Mouse (Mus musculus): ENCODE results near the gene Sft2d1. TPM values are rescaled to one million over a fixed set of nuclear protein-coding genes. Genes with fewer than 3 reads are reported as not detected.
A peak's percentile ranks its signal among the peaks of the same experiment; 100 is the strongest.
"Not testable (repeated sequence)": the region's sequence is repeated elsewhere in the genome, so short reads cannot be mapped to it uniquely, and the experiment has no call there.

Sft2d1 gene
- polyA plus RNA-seq, 1 experiment, result 90.1 TPM

GRCm38 (mm10) chr17:8301515-8301914, 9.4 kb upstream of the Sft2d1 start:
- peaks cover 7% of the 10 kb centered on the region for H3K36me3 ChIP-seq (ENCODE audit: control insufficient read depth, insufficient read depth, low read length)
- TF ChIP-seq POLR2A (IDR thresholded peaks at IDR 0.05; ENCODE audit: low read depth, low read length), result no peak
- no peak for TF ChIP-seq CTCF (IDR thresholded peaks at IDR 0.05; ENCODE audit: extremely low read depth, insufficient read length, insufficient replicate concordance, low read depth, low read length)
- H3K27ac ChIP-seq (ENCODE audit: insufficient read depth, low read depth, low read length), result no peak overlapping the region
- 81% methylated on average over 4 of the region's 4 CpGs for WGBS
- H3K4me1 ChIP-seq (ENCODE audit: control insufficient read depth, insufficient read depth, insufficient read length, low read length), result no peaks in the 10 kb centered on the region
- H3K4me3 ChIP-seq (ENCODE audit: low read depth, low read length), result no peak overlapping the region
- H3K27me3 ChIP-seq (ENCODE audit: control insufficient read depth, insufficient read depth, low read length), result no peaks in the 10 kb centered on the region

- Histone ChIP-seq H3K27ac (ENCODE audit: insufficient read depth, low read depth, low read length) (no peak overlapping the region), H3K4me3 (ENCODE audit: low read depth, low read length) (no peak overlapping the region), H3K27me3 (ENCODE audit: control insufficient read depth, insufficient read depth, low read length) (no peaks in the 10 kb centered on the region), H3K4me1 (ENCODE audit: control insufficient read depth, insufficient read depth, insufficient read length, low read length) (no peaks in the 10 kb centered on the region), H3K36me3 (ENCODE audit: control insufficient read depth, insufficient read depth, low read length) (peaks cover 3% of the 10 kb centered on the region)
- 69% methylated on average over 7 of the region's 7 CpGs for WGBS
- TF ChIP-seq POLR2A (IDR thresholded peaks at IDR 0.05; ENCODE audit: low read depth, low read length) (no peak), CTCF (IDR thresholded peaks at IDR 0.05; ENCODE audit: extremely low read depth, insufficient read length, insufficient replicate concordance, low read depth, low read length) (no peak)
These were observed 8.0 kb upstream of the Sft2d1 start for GRCm38 (mm10) chr17:8302772-8303438.

GRCm38 (mm10) chr17:8303671-8304070, 7.2 kb upstream of the Sft2d1 start:
- 65% methylated on average over 5 of the region's 5 CpGs for WGBS
- no peak overlapping the region for H3K27ac ChIP-seq (ENCODE audit: insufficient read depth, low read depth, low read length)

GRCm38 (mm10) chr17:8305801-8306200, 5.1 kb upstream of the Sft2d1 start:
- Histone ChIP-seq H3K27ac (ENCODE audit: insufficient read depth, low read depth, low read length) (no peak overlapping the region), H3K4me1 (ENCODE audit: control insufficient read depth, insufficient read depth, insufficient read length, low read length) (no peaks in the 10 kb centered on the region), H3K36me3 (ENCODE audit: control insufficient read depth, insufficient read depth, low read length) (no peaks in the 10 kb centered on the region), H3K27me3 (ENCODE audit: control insufficient read depth, insufficient read depth, low read length) (no peaks in the 10 kb centered on the region), H3K4me3 (ENCODE audit: low read depth, low read length) (no peak overlapping the region)
- TF ChIP-seq POLR2A (IDR thresholded peaks at IDR 0.05; ENCODE audit: low read depth, low read length), result no peak
- no peak for TF ChIP-seq CTCF (IDR thresholded peaks at IDR 0.05; ENCODE audit: extremely low read depth, insufficient read length, insufficient replicate concordance, low read depth, low read length)
- WGBS, result 54% methylated on average over 3 of the region's 3 CpGs

More at GRCm38 (mm10) chr17:8303671-8304070, 7.2 kb upstream of the Sft2d1 start:
- H3K36me3 ChIP-seq (ENCODE audit: control insufficient read depth, insufficient read depth, low read length), result no peaks in the 10 kb centered on the region
- TF ChIP-seq POLR2A (IDR thresholded peaks at IDR 0.05; ENCODE audit: low read depth, low read length), result no peak
- no peak for TF ChIP-seq CTCF (IDR thresholded peaks at IDR 0.05; ENCODE audit: extremely low read depth, insufficient read length, insufficient replicate concordance, low read depth, low read length)
- H3K4me1 ChIP-seq (ENCODE audit: control insufficient read depth, insufficient read depth, insufficient read length, low read length), result no peaks in the 10 kb centered on the region
- no peak overlapping the region for H3K4me3 ChIP-seq (ENCODE audit: low read depth, low read length)
- no peaks in the 10 kb centered on the region for H3K27me3 ChIP-seq (ENCODE audit: control insufficient read depth, insufficient read depth, low read length)

GRCm38 (mm10) chr17:8311751-8312150, 849 bp downstream of the Sft2d1 start:
- TF ChIP-seq POLR2A (IDR thresholded peaks at IDR 0.05; ENCODE audit: low read depth, low read length) (no peak), CTCF (IDR thresholded peaks at IDR 0.05; ENCODE audit: extremely low read depth, insufficient read length, insufficient replicate concordance, low read depth, low read length) (no peak)
- H3K4me1 ChIP-seq (ENCODE audit: control insufficient read depth, insufficient read depth, insufficient read length, low read length), result peaks cover 11% of the 10 kb centered on the region; the same call in 1 of the 2 replicates
- H3K27me3 ChIP-seq (ENCODE audit: control insufficient read depth, insufficient read depth, low read length), result no peaks in the 10 kb centered on the region
- peak overlapping the region; percentile 99 for H3K4me3 ChIP-seq (ENCODE audit: low read depth, low read length)
- 9% methylated on average over 3 of the region's 3 CpGs for WGBS
- H3K27ac ChIP-seq (ENCODE audit: insufficient read depth, low read depth, low read length), result no peak overlapping the region
- H3K36me3 ChIP-seq (ENCODE audit: control insufficient read depth, insufficient read depth, low read length), result no peaks in the 10 kb centered on the region

GRCm38 (mm10) chr17:8313976-8314375, 3.1 kb downstream of the Sft2d1 start:
- WGBS, result 58% methylated on average over 3 of the region's 3 CpGs
- Histone ChIP-seq H3K4me1 (ENCODE audit: control insufficient read depth, insufficient read depth, insufficient read length, low read length) (peaks cover 14% of the 10 kb centered on the region; the same call in 1 of the 2 replicates), H3K27me3 (ENCODE audit: control insufficient read depth, insufficient read depth, low read length) (no peaks in the 10 kb centered on the region), H3K27ac (ENCODE audit: insufficient read depth, low read depth, low read length) (no peak overlapping the region), H3K36me3 (ENCODE audit: control insufficient read depth, insufficient read depth, low read length) (no peaks in the 10 kb centered on the region), H3K4me3 (ENCODE audit: low read depth, low read length) (no peak overlapping the region)
- TF ChIP-seq POLR2A (IDR thresholded peaks at IDR 0.05; ENCODE audit: low read depth, low read length) (no peak), CTCF (IDR thresholded peaks at IDR 0.05; ENCODE audit: extremely low read depth, insufficient read length, insufficient replicate concordance, low read depth, low read length) (no peak)

DNA sequence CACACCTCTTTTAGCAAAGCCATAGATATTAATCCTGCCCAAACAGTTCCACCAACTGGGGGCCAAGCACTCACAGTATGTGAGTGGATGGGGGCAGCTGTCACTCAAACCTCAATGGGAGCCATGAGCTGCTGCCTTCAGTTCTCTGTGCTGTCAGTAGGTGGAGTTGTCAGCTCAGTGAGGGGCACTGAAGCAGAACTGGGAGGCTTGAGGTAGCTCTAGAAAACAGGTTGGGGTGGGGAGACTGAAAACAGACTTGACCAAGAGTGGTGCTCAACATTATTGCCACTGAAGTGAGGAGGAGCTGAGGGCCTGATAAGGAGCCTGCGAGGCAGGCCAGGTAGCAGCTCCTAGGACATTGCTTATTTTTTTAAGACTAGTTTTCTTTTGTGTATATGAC, 5.3 kb downstream of the Sft2d1 start:
- H3K36me3 ChIP-seq (ENCODE audit: control insufficient read depth, insufficient read depth, low read length), result no peaks in the 10 kb centered on the region
- TF ChIP-seq POLR2A (IDR thresholded peaks at IDR 0.05; ENCODE audit: low read depth, low read length) (no peak), CTCF (IDR thresholded peaks at IDR 0.05; ENCODE audit: extremely low read depth, insufficient read length, insufficient replicate concordance, low read depth, low read length) (no peak)
- 45% methylated on average over 1 of the region's 1 CpGs for WGBS
- H3K4me3 ChIP-seq (ENCODE audit: low read depth, low read length), result no peak overlapping the region
- no peak overlapping the region for H3K27ac ChIP-seq (ENCODE audit: insufficient read depth, low read depth, low read length)
- no peaks in the 10 kb centered on the region for H3K27me3 ChIP-seq (ENCODE audit: control insufficient read depth, insufficient read depth, low read length)
- H3K4me1 ChIP-seq (ENCODE audit: control insufficient read depth, insufficient read depth, insufficient read length, low read length), result peaks cover 14% of the 10 kb centered on the region; the same call in 1 of the 2 replicates

- not testable (repeated sequence) for H3K4me1 ChIP-seq (ENCODE audit: control insufficient read depth, insufficient read depth, insufficient read length, low read length); H3K27ac ChIP-seq (ENCODE audit: insufficient read depth, low read depth, low read length); H3K4me3 ChIP-seq (ENCODE audit: low read depth, low read length); H3K27me3 ChIP-seq (ENCODE audit: control insufficient read depth, insufficient read depth, low read length)
- H3K36me3 ChIP-seq (ENCODE audit: control insufficient read depth, insufficient read depth, low read length), result peaks cover 14% of the 10 kb centered on the region
- 96% methylated on average over 11 of the region's 11 CpGs for WGBS
These were observed 16.0 kb downstream of the Sft2d1 start for GRCm38 (mm10) chr17:8326877-8327276.

Measured in small intestine, adult 2 months (tissue).